Mouse (Mus musculus): ENCODE data around the gene Arfgef2. TPM values are rescaled to one million over a fixed set of nuclear protein-coding genes. Genes with fewer than 3 reads are reported as not detected.

The Arfgef2 gene
- total and polyA plus RNA-seq, 3 experiments = 9.2 to 18.7 (median 11.2) TPM

DNA sequence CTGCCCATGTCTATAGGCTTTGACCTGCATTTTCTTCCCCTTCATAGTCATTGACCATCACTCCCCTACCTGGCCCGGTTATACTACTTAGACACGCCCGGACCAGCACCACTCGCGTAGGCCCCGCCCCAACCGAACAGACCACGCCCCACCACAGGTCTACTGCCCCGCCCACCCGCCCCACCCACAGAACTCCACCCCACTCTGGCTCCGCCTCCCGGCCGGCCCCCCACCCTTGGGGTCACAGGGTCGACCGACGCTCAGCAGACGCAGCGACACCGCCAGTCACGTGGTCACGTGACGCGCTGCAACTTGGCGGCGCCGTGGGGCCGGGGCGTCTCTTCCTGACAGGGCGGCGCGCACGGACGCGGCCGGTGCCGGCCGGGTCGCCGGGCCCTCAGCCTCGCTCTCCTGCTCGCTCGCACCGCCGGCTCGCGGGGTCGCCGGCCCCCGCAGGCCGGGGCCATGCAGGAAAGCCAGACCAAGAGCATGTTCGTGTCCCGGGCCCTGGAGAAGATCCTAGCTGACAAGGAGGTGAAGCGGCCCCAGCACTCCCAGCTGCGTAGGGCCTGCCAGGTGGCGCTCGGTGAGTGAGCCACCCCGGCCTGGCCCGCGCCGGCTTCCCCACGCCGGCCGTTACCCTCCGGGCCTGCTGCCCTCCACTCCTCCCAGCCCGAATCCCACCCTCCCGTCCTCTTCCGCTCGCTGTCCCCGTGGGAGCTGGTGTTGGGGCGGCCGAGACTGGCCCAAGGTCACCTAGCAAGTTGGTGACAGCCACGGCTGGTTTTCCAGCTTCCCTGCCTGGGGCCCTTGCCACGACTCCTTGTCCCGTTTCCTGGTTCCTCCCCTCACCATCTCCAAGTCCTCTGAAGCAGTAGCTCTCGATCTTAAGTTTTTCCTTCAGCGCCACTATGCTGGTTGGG, at the start of gene Arfgef2 (continued):
- no peak for TF ChIP-seq ZKSCAN1 (IDR thresholded peaks at IDR 0.05; ENCODE audit: borderline replicate concordance, low read depth, low read length)

DNA sequence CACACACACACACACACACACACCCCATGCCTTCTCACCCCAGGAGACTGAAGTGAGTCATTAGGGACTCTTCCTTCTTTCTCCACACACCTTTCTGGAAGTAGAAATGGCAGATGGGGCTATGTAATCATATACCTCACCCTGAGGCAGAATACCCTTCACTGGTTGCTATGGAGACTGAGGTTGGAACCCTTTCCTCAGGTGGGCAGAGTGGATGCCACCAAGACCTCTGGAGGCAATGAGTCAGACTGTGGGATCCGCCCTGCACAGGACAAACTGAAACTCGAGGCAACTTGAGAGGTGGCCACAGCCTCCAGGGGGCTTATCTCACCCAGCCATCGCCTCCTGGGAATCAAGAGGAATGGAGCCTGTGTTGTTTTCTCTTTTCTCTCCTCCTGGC, 47.4 kb upstream of the Arfgef2 start:
- in situ Hi-C loops (cut with MboI; ENCODE audit: low pct_ligation_motif_present, low pct_unique_long_range_greater_than_20kb, low sequenced_read_pairs) (no loop called here), dilution Hi-C loops (cut with MboI; ENCODE audit: extremely low pct_ligation_motif_present, extremely low pct_unique_long_range_greater_than_20kb, low sequenced_read_pairs) (no loop called here)
- no peaks in the 10 kb centered on the region for H3K9me3 ChIP-seq (replicated peaks; ENCODE audit: low read length)
- H3K36me3 ChIP-seq (replicated peaks in 1 of 2; ENCODE audit: control insufficient read depth in 1 of 2, insufficient read depth in 1 of 2, low read length in 1 of 2) = no peaks in the 10 kb centered on the region
- no peak overlapping the region for H3K4me2 ChIP-seq (ENCODE audit: insufficient read depth, low read depth, poor library complexity, severe bottlenecking)
- H3K79me2 ChIP-seq (replicated peaks; ENCODE audit: control insufficient read depth, extremely low read depth, insufficient read depth, poor library complexity, severe bottlenecking) = no peaks in the 10 kb centered on the region
- H3K4me3 ChIP-seq (replicated peaks in 1 of 3; ENCODE audit: low read depth in 2 of 3, low read length in 2 of 3, poor library complexity in 1 of 3) = no peak overlapping the region
- DNase-seq (ENCODE audit: extremely low read depth) = peak; percentile 55
- no peak overlapping the region for H3K9ac ChIP-seq (ENCODE audit: insufficient read depth, low read depth)
- TF ChIP-seq ETS1 (conservative IDR thresholded peaks at IDR 0.05; ENCODE audit: low read depth, low read length) (0 out of 2 replicates have a peak, but pooled peaks have one; percentile 40), CHD1 (IDR thresholded peaks at IDR 0.05; ENCODE audit: low read depth, low read length) (no peak), KAT2A (IDR thresholded peaks at IDR 0.05; ENCODE audit: insufficient replicate concordance, low read length) (no peak), SMC3 (IDR thresholded peaks at IDR 0.05; ENCODE audit: low read depth, low read length) (no peak), POLR2A (IDR thresholded peaks at IDR 0.05; ENCODE audit: low read depth, low read length) (no peak)
- no peaks in the 10 kb centered on the region for H3K27me3 ChIP-seq (replicated peaks)
- H3K4me1 ChIP-seq (ENCODE audit: control insufficient read depth in 1 of 2, insufficient read depth in 2 of 2) = peaks cover 7 to 33% of the 10 kb centered on the region in 2 experiments
- no peak overlapping the region for H3K27ac ChIP-seq (ENCODE audit: insufficient read depth, low read depth)

DNA sequence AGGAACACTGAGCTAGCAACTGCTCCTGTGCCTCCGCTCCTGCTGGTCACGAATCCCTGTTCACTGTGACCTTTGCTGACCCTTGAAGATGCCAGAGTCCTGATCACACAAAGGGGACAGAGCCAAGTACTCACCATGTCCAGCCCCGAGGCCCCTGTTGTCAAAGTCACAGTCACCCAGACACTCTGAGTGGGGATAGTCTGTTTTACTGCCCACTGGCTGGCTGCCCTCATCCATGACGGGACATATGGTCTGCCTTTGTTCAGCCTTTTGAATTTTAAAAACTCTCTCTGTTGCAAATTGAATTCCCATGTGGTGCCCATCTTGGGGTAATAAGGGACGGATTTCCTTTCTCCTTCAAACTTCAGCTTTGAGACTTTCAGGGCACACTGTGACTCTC, 41.3 kb upstream of the Arfgef2 start:
- Histone ChIP-seq H3K36me3 (replicated peaks in 1 of 2; ENCODE audit: control insufficient read depth in 1 of 2, insufficient read depth in 1 of 2, low read length in 1 of 2) (no peaks in the 10 kb centered on the region), H3K9ac (ENCODE audit: insufficient read depth, low read depth) (no peak overlapping the region), H3K4me1 (ENCODE audit: control insufficient read depth in 1 of 2, insufficient read depth in 2 of 2) (peaks cover 5 to 13% of the 10 kb centered on the region in 2 experiments; a peak in 3 of 4 replicates), H3K9me3 (replicated peaks; ENCODE audit: low read length) (no peaks in the 10 kb centered on the region), H3K4me3 (replicated peaks in 1 of 3; ENCODE audit: low read depth in 2 of 3, low read length in 2 of 3, poor library complexity in 1 of 3) (no peak overlapping the region), H3K27me3 (replicated peaks) (no peaks in the 10 kb centered on the region), H3K4me2 (ENCODE audit: insufficient read depth, low read depth, poor library complexity, severe bottlenecking) (no peak overlapping the region), H3K79me2 (replicated peaks; ENCODE audit: control insufficient read depth, extremely low read depth, insufficient read depth, poor library complexity, severe bottlenecking) (no peaks in the 10 kb centered on the region), H3K27ac (ENCODE audit: insufficient read depth, low read depth) (no peak overlapping the region)
- TF ChIP-seq ZNF384 (IDR thresholded peaks at IDR 0.05; ENCODE audit: low read depth, low read length) (no peak), USF1 (IDR thresholded peaks at IDR 0.05; ENCODE audit: low read depth, low read length) (no peak), EP300 (IDR thresholded peaks at IDR 0.05; ENCODE audit: low read length) (no peak), MXI1 (IDR thresholded peaks at IDR 0.05; ENCODE audit: low read depth, low read length) (no peak), TBP (conservative IDR thresholded peaks at IDR 0.05; ENCODE audit: low read depth, low read length) (no peak), TCF12 (IDR thresholded peaks at IDR 0.05; ENCODE audit: low read depth, low read length) (no peak), SIN3A (IDR thresholded peaks at IDR 0.05; ENCODE audit: low read length) (no peak), ZMIZ1 (IDR thresholded peaks at IDR 0.05; ENCODE audit: low read depth, low read length) (no peak), CHD2 (IDR thresholded peaks at IDR 0.05; ENCODE audit: low read length) (no peak), RAD21 (IDR thresholded peaks at IDR 0.05; ENCODE audit: low read depth, low read length) (no peak), RCOR1 (conservative IDR thresholded peaks at IDR 0.05; ENCODE audit: low read depth, low read length) (no peak), GABPA (IDR thresholded peaks at IDR 0.05; ENCODE audit: insufficient replicate concordance, low read depth, low read length) (no peak), ZC3H11A (IDR thresholded peaks at IDR 0.05; ENCODE audit: low read depth, low read length) (no peak), HCFC1 (IDR thresholded peaks at IDR 0.05; ENCODE audit: low read depth, low read length) (no peak), ELF1 (IDR thresholded peaks at IDR 0.05; ENCODE audit: low read depth, low read length) (no peak)
- DNase-seq (ENCODE audit: extremely low read depth) = no peak
- dilution Hi-C loops (cut with MboI; ENCODE audit: extremely low pct_ligation_motif_present, extremely low pct_unique_long_range_greater_than_20kb, low sequenced_read_pairs) = no loop called here
- in situ Hi-C loops (cut with MboI; ENCODE audit: low pct_ligation_motif_present, low pct_unique_long_range_greater_than_20kb, low sequenced_read_pairs) = no loop called here
